Comparison of ENCODE assay signal across 11 mouse cellular contexts in genomic region chr10:111670666-111671065, GRCm38 (mm10).
DNase-seq lines count a peak whose midpoint lies in the region; ATAC-seq and TF ChIP-seq lines count a peak whose summit lies in the region.
"Had no signal": no experiment of that assay in that cellular context is flagged by ENCODE, and none has a peak within 500 bp of the region (broad histone marks: within the 10 kb centered on the region; RNA-seq: fewer than 3 reads in every experiment).

No protein-coding gene starts in this region.

- no peaks in the 10 kb centered on the region for H3K27me3 ChIP-seq in kidney, embryonic 16.5 days (ENCODE audit: insufficient read depth, low read length)
- no peaks in the 10 kb centered on the region for H3K27me3 ChIP-seq in ES-Bruce4 (ENCODE audit: control insufficient read depth, insufficient read depth, low read length, poor library complexity, severe bottlenecking)
- H3K27me3 ChIP-seq in limb, embryonic 14.5 days (ENCODE audit: control insufficient read depth, insufficient read depth, low read length), result no peaks in the 10 kb centered on the region
- no peaks in the 10 kb centered on the region for H3K27me3 ChIP-seq in liver, postnatal 0 days (ENCODE audit: insufficient read depth, low read length)

- no peak for TF ChIP-seq POLR2A in ES-Bruce4 (IDR thresholded peaks at IDR 0.05; ENCODE audit: insufficient read depth, low read length)
- no peak for TF ChIP-seq POLR2A in limb, embryonic 14.5 days (IDR thresholded peaks at IDR 0.05; ENCODE audit: borderline replicate concordance, extremely low read depth, insufficient read depth, insufficient read length)

- no peak overlapping the region for H3K4me3 ChIP-seq in kidney, embryonic 16.5 days (ENCODE audit: low read length)
- H3K4me3 ChIP-seq in ES-Bruce4 (ENCODE audit: low read depth, low read length), result peak overlapping the region; percentile 6
- H3K4me3 ChIP-seq in limb, embryonic 14.5 days (replicated peaks; ENCODE audit: low read length), result no peak overlapping the region
- H3K4me3 ChIP-seq in liver, postnatal 0 days (ENCODE audit: low read depth, low read length), result no peak overlapping the region

- peak; percentile 32; the same call in 1 of the 2 replicates for ATAC-seq in kidney, embryonic 16.5 days (ENCODE audit: low FRiP score, low TSS enrichment)
- ATAC-seq in common myeloid progenitor, adult 5-6 weeks (replicated peaks; ENCODE audit: low read depth, poor library complexity, severe bottlenecking), result peak; percentile 37; the same call in 1 of the 2 replicates
- peak; percentile 39; the same call in 1 of the 2 replicates for ATAC-seq in limb, embryonic 14.5 days (ENCODE audit: low FRiP score, low read depth)
- no peak for ATAC-seq in liver, postnatal 0 days
- ATAC-seq: inflammation-experienced regulatory T-cells, adult 6 months had no signal

- DNase-seq in kidney, adult 11 months, result no peak
- peak; percentile 34 for DNase-seq in limb, embryonic 14.5 days (ENCODE audit: low spot score)
- no peak for DNase-seq in liver, postnatal 0 days
- DNase-seq in adrenal gland, adult 8-10 months, result no peak
- DNase-seq: adrenal gland, postnatal 10 days; cerebellum, adult 11 months; right cerebral cortex, postnatal 4 days had no signal

- peak overlapping the region; percentile 20; the same call in 1 of the 2 replicates for H3K4me2 ChIP-seq in kidney, embryonic 16.5 days (replicated peaks; ENCODE audit: low read depth, low read length)
- no peak overlapping the region for H3K4me2 ChIP-seq in limb, embryonic 14.5 days (replicated peaks; ENCODE audit: low read depth, low read length, severe bottlenecking)
- H3K4me2 ChIP-seq in liver, postnatal 0 days (ENCODE audit: low read depth, low read length), result no peak overlapping the region

- H3K9ac ChIP-seq in kidney, embryonic 16.5 days (replicated peaks; ENCODE audit: low read length), result no peak overlapping the region
- no peak overlapping the region for H3K9ac ChIP-seq in ES-Bruce4 (ENCODE audit: low read depth, poor library complexity, severe bottlenecking)
- no peak overlapping the region for H3K9ac ChIP-seq in limb, embryonic 14.5 days (ENCODE audit: low read depth, low read length, severe bottlenecking)
- no peak overlapping the region for H3K9ac ChIP-seq in liver, postnatal 0 days (replicated peaks)

- TF ChIP-seq CTCF in ES-Bruce4 (IDR thresholded peaks at IDR 0.05; ENCODE audit: low read depth, low read length), result no peak
- TF ChIP-seq CTCF in liver, postnatal 0 days (IDR thresholded peaks at IDR 0.05; ENCODE audit: low read depth), result no peak

- H3K4me1 ChIP-seq in kidney, embryonic 16.5 days (ENCODE audit: insufficient read depth, low read length), result peaks cover 43% of the 10 kb centered on the region
- H3K4me1 ChIP-seq in ES-Bruce4 (ENCODE audit: control insufficient read depth, insufficient read depth, low read length), result peaks cover 6% of the 10 kb centered on the region
- H3K4me1 ChIP-seq in limb, embryonic 14.5 days (ENCODE audit: control insufficient read depth, insufficient read depth, low read length), result peaks cover 20% of the 10 kb centered on the region
- peaks cover 8% of the 10 kb centered on the region for H3K4me1 ChIP-seq in liver, postnatal 0 days (ENCODE audit: insufficient read depth)

- no peak for TF ChIP-seq EP300 in ES-Bruce4 (IDR thresholded peaks at IDR 0.05; ENCODE audit: insufficient read depth, low read depth, low read length)
- no peak for TF ChIP-seq EP300 in liver, postnatal 0 days (IDR thresholded peaks at IDR 0.05; ENCODE audit: low read depth)

- peak overlapping the region; percentile 65; the same call in 1 of the 2 replicates for H3K27ac ChIP-seq in kidney, embryonic 16.5 days (ENCODE audit: low read length)
- H3K27ac ChIP-seq in ES-Bruce4 (ENCODE audit: insufficient read depth, low read length), result no peak overlapping the region
- H3K27ac ChIP-seq in limb, embryonic 14.5 days (replicated peaks; ENCODE audit: low read depth, low read length), result peak overlapping the region; percentile 10; the same call in 1 of the 2 replicates
- no peak overlapping the region for H3K27ac ChIP-seq in liver, postnatal 0 days (ENCODE audit: low read depth)

- H3K9me3 ChIP-seq in kidney, embryonic 16.5 days (ENCODE audit: low read length), result no peaks in the 10 kb centered on the region
- H3K9me3 ChIP-seq in ES-Bruce4 (replicated peaks; ENCODE audit: control insufficient read depth, insufficient read depth, low read length, poor library complexity, severe bottlenecking), result no peaks in the 10 kb centered on the region
- no peaks in the 10 kb centered on the region for H3K9me3 ChIP-seq in limb, embryonic 14.5 days (ENCODE audit: control insufficient read depth, low read length)
- H3K9me3 ChIP-seq in liver, postnatal 0 days (ENCODE audit: low read length), result no peaks in the 10 kb centered on the region

- H3K36me3 ChIP-seq in kidney, embryonic 16.5 days (ENCODE audit: insufficient read depth, low read length), result no peaks in the 10 kb centered on the region
- H3K36me3 ChIP-seq in ES-Bruce4 (ENCODE audit: control insufficient read depth, insufficient read depth, low read length, poor library complexity, severe bottlenecking), result no peaks in the 10 kb centered on the region
- no peaks in the 10 kb centered on the region for H3K36me3 ChIP-seq in limb, embryonic 14.5 days (ENCODE audit: control insufficient read depth, insufficient read depth, low read length)
- H3K36me3 ChIP-seq in liver, postnatal 0 days (replicated peaks; ENCODE audit: insufficient read depth, low read length), result no peaks in the 10 kb centered on the region

- 52% methylated on average over 14 of the region's 14 CpGs for WGBS in kidney, embryonic 16.5 days
- 83% methylated on average over 14 of the region's 14 CpGs for WGBS in limb, embryonic 14.5 days
- 79% methylated on average over 14 of the region's 14 CpGs for WGBS in liver, postnatal 0 days (ENCODE audit: insufficient replicate concordance)

Comparison
In these comparisons a context has a peak if more than half of its experiments do, and no peak if none do; other contexts are left out.
1. H3K27ac ChIP-seq: peak in kidney, embryonic 16.5 days (single experiment) and limb, embryonic 14.5 days (single experiment); none in ES-Bruce4 (single experiment) and liver, postnatal 0 days (single experiment).